Mouse (Mus musculus) heart, postnatal 14 days (tissue): ENCODE data around the gene Cartpt. TPM values are rescaled to one million over a fixed set of nuclear protein-coding genes. Genes with fewer than 3 reads are reported as not detected.
"Not testable (repeated sequence)": the region's sequence is repeated elsewhere in the genome, so short reads cannot be mapped to it uniquely, and the experiment has no call there.

ENCODE experiments used
- DNase-seq, 2 experiments: peaks; one replicate each; pipeline ENCODE4 v3.0.0; 2021 to 2022
- intact Hi-C: fragments of 180-260 bp; cut with DNase I; formaldehyde crosslinking; loops from one replicate; pipeline ENCODE4 v1.15.1; 2025
- total RNA-seq, 2 experiments: library from RNA; stranded (reverse); gene quantifications; 2 replicates each; pipeline ENCODE4 v1.2.3; 2021

The Cartpt gene
- total RNA-seq, 2 experiments from 2014 or later = 0.36 TPM; not detected in 1

GRCm38 (mm10) chr13:99859082-99859481 is 41.8 kb downstream of the Cartpt start:
- DNase-seq = no peak
- intact Hi-C loops = no loop called here

- intact Hi-C loops = no loop called here
- peak in 1 of 2 experiments; percentile 40 for DNase-seq
Observed at GRCm38 (mm10) chr13:99857879-99858278, 43.0 kb downstream of the Cartpt start.

GRCm38 (mm10) chr13:99857336-99857735 is 43.6 kb downstream of the Cartpt start:
- DNase-seq = no peak
- intact Hi-C loops = no loop called here

GRCm38 (mm10) chr13:99855229-99855628 is 45.7 kb downstream of the Cartpt start:
- DNase-seq = no peak
- intact Hi-C loops = no loop called here

GRCm38 (mm10) chr13:99853131-99853530 is 47.8 kb downstream of the Cartpt start:
- DNase-seq = no peak
- intact Hi-C loops = no loop called here

- DNase-seq, intact Hi-C loops: not testable (repeated sequence)
Observed at GRCm38 (mm10) chr13:99852416-99852815, 48.5 kb downstream of the Cartpt start.

- DNase-seq = peak; percentile 27 to 35
- intact Hi-C loops = no loop called here
Observed at GRCm38 (mm10) chr13:99851026-99851425, 49.9 kb downstream of the Cartpt start.

GRCm38 (mm10) chr13:99849597-99849996 is 51.3 kb downstream of the Cartpt start:
- intact Hi-C loops = no loop called here
- no peak for DNase-seq

Other genes starting within 250 kb of the Cartpt start
- gene Mccc2, start 114.5 kb upstream of the Cartpt start, total RNA-seq = 10 to 100 TPM; 50.1 to 55.5 TPM
- gene Bdp1, start 203.0 kb upstream of the Cartpt start, total RNA-seq = 10 to 100 TPM; 29.2 to 30.3 TPM
- gene Serf1, start 206.9 kb upstream of the Cartpt start, total RNA-seq = 1 to 10 TPM; 8.9 to 10.0 TPM
- 10 to 100 TPM; 16.2 to 17.3 TPM for gene Smn1, start 223.8 kb upstream of the Cartpt start, total RNA-seq